Mouse (Mus musculus) stomach, embryonic 16.5 days (tissue): Measurements from ENCODE around the gene Gm5168. TPM values are rescaled to one million over a fixed set of nuclear protein-coding genes. Genes with fewer than 3 reads are reported as not detected.
"Not testable (repeated sequence)": the region's sequence is repeated elsewhere in the genome, so short reads cannot be mapped to it uniquely, and the experiment has no call there.

Experiments used
- ATAC-seq: fragments of 200-750 bp; cut with Nextera tagmentation; 2 replicates; pipeline ENCODE4 v1.8.0; 2017; ENCODE audit warnings: moderate number of reproducible peaks, moderate TSS enrichment; ENCODE audit not compliant: insufficient read depth, low FRiP score
- H3K27ac ChIP-seq: fragments of 300-500 bp; sonication (generic); 2 replicates; pipeline ENCODE4 v1.5.1; 2014; ENCODE audit warnings: low read length
- H3K27me3 ChIP-seq: fragments of 300-500 bp; sonication (generic); 2 replicates; pipeline ENCODE4 v1.6.1; 2014; ENCODE audit warnings: low read length, control low read depth, mixed read lengths; ENCODE audit not compliant: control insufficient read depth, insufficient read depth
- H3K36me3 ChIP-seq: fragments of 300-500 bp; sonication (generic); 2 replicates; pipeline ENCODE4 v1.6.1; 2014; ENCODE audit warnings: low read length; ENCODE audit not compliant: control insufficient read depth, insufficient read depth
- H3K4me1 ChIP-seq: fragments of 300-500 bp; sonication (generic); 2 replicates; pipeline ENCODE4 v1.6.1; 2014; ENCODE audit warnings: low read length, control low read depth, mixed read lengths; ENCODE audit not compliant: control insufficient read depth, insufficient read depth
- H3K4me2 ChIP-seq: fragments of 300-500 bp; sonication (generic); 2 replicates; pipeline ENCODE4 v1.6.1; 2014; ENCODE audit warnings: low read depth, low read length, mixed read lengths
- H3K4me3 ChIP-seq: fragments of 300-500 bp; sonication (generic); replicated peaks from 2 replicates; pipeline ENCODE4 v1.5.1; 2014; ENCODE audit warnings: mild to moderate bottlenecking, low read length
- H3K9ac ChIP-seq: fragments of 300-500 bp; sonication (generic); 2 replicates; pipeline ENCODE4 v1.6.1; 2014; ENCODE audit warnings: low read length
- H3K9me3 ChIP-seq: fragments of 300-500 bp; sonication (generic); replicated peaks from 2 replicates; pipeline ENCODE4 v1.6.1; 2016; ENCODE audit warnings: low read length, control low read depth; ENCODE audit not compliant: control insufficient read depth
- WGBS: fragments of 180-500 bp; shearing (Covaris S2); extraction: QIAGEN DNeasy Blood & Tissue Kit; methylation state at CpG from one replicate; pipeline ENCODE4 v1.1.7; 2014; 5-methylcytosine and 5-hydroxymethylcytosine counted together
- polyA plus RNA-seq: library from polyadenylated mRNA; unstranded; fragments of >200 nt; fragmentation: Nextera tagmentation; extraction: Ambion mirVana; gene quantifications from 2 replicates; pipeline ENCODE4 v1.2.1, GENCODE M21; 2015

Gene Gm5168
- not detected in 2 replicates for polyA plus RNA-seq

DNA sequence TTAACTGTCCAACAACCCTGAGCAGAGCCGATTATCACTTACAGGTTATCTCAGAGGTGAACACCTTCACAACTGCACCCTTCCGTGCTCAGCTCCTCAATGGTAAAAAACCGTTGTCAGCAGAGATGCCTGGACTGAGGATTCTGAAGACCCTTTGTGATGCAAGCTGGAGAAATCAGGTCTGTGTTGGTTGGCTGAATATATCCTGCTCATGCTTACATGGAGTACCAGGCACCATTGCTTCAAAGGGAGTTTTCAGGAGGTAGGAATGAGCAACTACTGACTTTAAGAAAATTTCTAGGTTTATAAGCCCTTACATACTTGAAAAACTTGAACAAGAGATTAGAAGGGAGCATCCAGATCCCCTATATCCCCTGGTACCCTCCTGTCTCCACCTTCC, at the start of gene Gm5168:
Gm5168 (minus strand) TSS at position 101 of the 400 bp plus-strand sequence.
- no CpG with 5 or more reads among the region's 3 CpGs for WGBS
- H3K27me3 ChIP-seq, H3K36me3 ChIP-seq, H3K4me1 ChIP-seq, H3K4me2 ChIP-seq, H3K9ac ChIP-seq, ATAC-seq, H3K27ac ChIP-seq, H3K4me3 ChIP-seq, H3K9me3 ChIP-seq: not testable (repeated sequence)

Other genes starting within 250 kb of the Gm5168 start
- gene Gm2012, start 180.3 kb upstream of the Gm5168 start, polyA plus RNA-seq, result not detected in 2 replicates